Mouse (Mus musculus): Measurements from ENCODE around the gene Unc5cl.

DNA sequence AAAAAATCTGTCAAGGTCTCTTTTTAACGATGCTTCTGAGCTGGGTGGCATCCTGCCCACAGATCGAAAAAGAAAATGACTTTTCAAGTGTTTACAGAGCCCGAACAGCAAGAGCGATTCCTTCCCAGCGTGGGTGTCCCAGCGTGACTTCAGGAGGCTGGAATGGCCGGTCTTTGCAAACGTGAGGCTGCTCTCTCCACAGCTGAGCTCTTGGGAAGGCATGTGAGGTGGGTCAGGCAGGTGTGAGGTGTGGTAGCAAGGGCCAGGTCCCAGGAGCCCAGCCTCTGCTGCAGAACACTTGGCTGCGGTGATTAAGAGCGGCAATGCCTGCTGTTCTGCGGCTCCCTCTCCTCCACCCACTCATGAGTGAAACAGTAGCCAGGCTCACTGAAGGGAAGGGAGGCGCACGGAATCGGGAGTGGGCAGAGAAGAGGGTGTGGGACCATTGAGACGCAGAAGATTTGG lies 88.6 kb downstream of the Unc5cl start:
- TF ChIP-seq CTCF (conservative IDR thresholded peaks at IDR 0.05; ENCODE audit: insufficient read depth, insufficient read length, low read depth, low read length) (no peak), POLR2A (IDR thresholded peaks at IDR 0.05; ENCODE audit: low read depth, low read length) (no peak)

Measured in kidney, adult 2 months (tissue).